Mouse (Mus musculus) gastrocnemius, postnatal 36 days (tissue): ENCODE measurements around the gene Dglucy. TPM values are rescaled to one million over a fixed set of nuclear protein-coding genes. Genes with fewer than 3 reads are reported as not detected.

Source experiments
- total RNA-seq, 2 experiments: library from RNA; stranded (reverse); gene quantifications; 2 replicates each; pipeline ENCODE4 v1.2.3; 2021

Gene Dglucy
- total RNA-seq, 2 experiments from 2014 or later = 10.8 to 11.8 TPM

Other genes starting within 250 kb of the Dglucy start
- 1 to 10 TPM; 8.0 to 8.4 TPM for gene Rps6ka5, start 52.1 kb upstream of the Dglucy start, total RNA-seq
- under 1 TPM; 0.10 to 0.15 TPM for gene Gpr68, start 129.1 kb downstream of the Dglucy start, total RNA-seq
- gene Ccdc88c, start 250.0 kb downstream of the Dglucy start, total RNA-seq = 10 to 100 TPM; 32.3 to 33.9 TPM